Mouse (Mus musculus): ENCODE measurements around the gene Cdc7.

Cdc7 gene

GRCm38 (mm10) chr5:107015046-107015421 lies 50.9 kb downstream of the Cdc7 start:
- no peak overlapping the region for H3K4me3 ChIP-seq (replicated peaks; ENCODE audit: low read length)
- no peak for TF ChIP-seq NANOG (IDR thresholded peaks at IDR 0.05; ENCODE audit: borderline replicate concordance, low read length)
- no peak for TF ChIP-seq POU5F1 (IDR thresholded peaks at IDR 0.05; ENCODE audit: borderline replicate concordance, low read length)
- TF ChIP-seq CTCF (conservative IDR thresholded peaks at IDR 0.05; ENCODE audit: low read length), result no peak
- H3K27me3 ChIP-seq (ENCODE audit: insufficient read depth, low read length), result peaks cover 3% of the 10 kb centered on the region
- H3K36me3 ChIP-seq (ENCODE audit: insufficient read depth, low read length), result no peaks in the 10 kb centered on the region
- H3K4me1 ChIP-seq (replicated peaks; ENCODE audit: low read depth, low read length), result no peaks in the 10 kb centered on the region
- no peaks in the 10 kb centered on the region for H3K9me3 ChIP-seq (ENCODE audit: low read length)

DNA sequence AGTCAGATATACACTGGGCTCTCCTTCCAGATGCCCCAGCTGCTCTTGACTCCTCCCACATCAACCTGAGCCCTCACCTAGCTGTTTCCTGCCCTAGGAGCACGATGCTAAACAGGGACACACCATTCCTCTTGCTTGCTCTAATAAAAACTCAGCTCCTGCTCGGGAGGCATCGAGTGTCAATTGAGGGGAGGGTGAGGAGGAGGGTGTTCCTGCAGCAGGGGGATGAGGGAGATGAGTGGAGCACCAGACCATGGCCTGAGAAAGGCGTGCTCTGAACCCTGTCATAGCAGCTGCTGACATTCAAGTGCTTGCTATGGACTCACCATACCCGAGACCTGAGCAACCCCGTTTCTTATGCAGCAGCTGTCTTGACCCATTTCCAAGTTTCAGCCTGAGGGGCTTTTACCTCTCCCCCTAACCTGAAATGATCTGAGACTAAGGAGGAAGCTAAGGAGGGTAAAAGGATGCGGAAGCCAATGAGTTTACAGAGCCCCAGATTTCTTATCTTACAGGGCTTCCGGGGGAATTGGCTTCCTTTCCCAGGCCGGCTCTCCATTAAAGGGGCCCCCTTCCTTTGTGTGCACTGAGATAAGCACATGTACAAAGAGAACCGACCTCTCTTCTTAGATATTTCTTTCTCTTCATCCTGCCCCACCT lies 51.4 kb downstream of the Cdc7 start:
- TF ChIP-seq CTCF (conservative IDR thresholded peaks at IDR 0.05; ENCODE audit: low read length), result no peak
- TF ChIP-seq NANOG (IDR thresholded peaks at IDR 0.05; ENCODE audit: borderline replicate concordance, low read length), result no peak
- TF ChIP-seq POU5F1 (IDR thresholded peaks at IDR 0.05; ENCODE audit: borderline replicate concordance, low read length), result no peak
- H3K36me3 ChIP-seq (ENCODE audit: insufficient read depth, low read length), result no peaks in the 10 kb centered on the region
- peaks cover 8% of the 10 kb centered on the region for H3K27me3 ChIP-seq (ENCODE audit: insufficient read depth, low read length)
- H3K9me3 ChIP-seq (ENCODE audit: low read length), result no peaks in the 10 kb centered on the region
- no peak overlapping the region for H3K4me3 ChIP-seq (replicated peaks; ENCODE audit: low read length)
- no peaks in the 10 kb centered on the region for H3K4me1 ChIP-seq (replicated peaks; ENCODE audit: low read depth, low read length)

- no peaks in the 10 kb centered on the region for H3K4me1 ChIP-seq (replicated peaks; ENCODE audit: low read depth, low read length)
- no peak for TF ChIP-seq POU5F1 (IDR thresholded peaks at IDR 0.05; ENCODE audit: borderline replicate concordance, low read length)
- no peak for TF ChIP-seq NANOG (IDR thresholded peaks at IDR 0.05; ENCODE audit: borderline replicate concordance, low read length)
- no peak for TF ChIP-seq CTCF (conservative IDR thresholded peaks at IDR 0.05; ENCODE audit: low read length)
- no peaks in the 10 kb centered on the region for H3K9me3 ChIP-seq (ENCODE audit: low read length)
- peaks cover 15% of the 10 kb centered on the region for H3K27me3 ChIP-seq (ENCODE audit: insufficient read depth, low read length)
- H3K4me3 ChIP-seq (replicated peaks; ENCODE audit: low read length), result no peak overlapping the region
- H3K36me3 ChIP-seq (ENCODE audit: insufficient read depth, low read length), result no peaks in the 10 kb centered on the region
These were observed 52.4 kb downstream of the Cdc7 start for GRCm38 (mm10) chr5:107016538-107016937.

- H3K4me1 ChIP-seq (replicated peaks; ENCODE audit: low read depth, low read length), result no peaks in the 10 kb centered on the region
- TF ChIP-seq NANOG (IDR thresholded peaks at IDR 0.05; ENCODE audit: borderline replicate concordance, low read length) (no peak), CTCF (conservative IDR thresholded peaks at IDR 0.05; ENCODE audit: low read length) (peak; percentile 43), POU5F1 (IDR thresholded peaks at IDR 0.05; ENCODE audit: borderline replicate concordance, low read length) (no peak)
- H3K27me3 ChIP-seq (ENCODE audit: insufficient read depth, low read length), result peaks cover 23% of the 10 kb centered on the region
- no peaks in the 10 kb centered on the region for H3K9me3 ChIP-seq (ENCODE audit: low read length)
- H3K4me3 ChIP-seq (replicated peaks; ENCODE audit: low read length), result no peak overlapping the region
- no peaks in the 10 kb centered on the region for H3K36me3 ChIP-seq (ENCODE audit: insufficient read depth, low read length)
These were observed 53.4 kb downstream of the Cdc7 start for GRCm38 (mm10) chr5:107017544-107017943.

DNA sequence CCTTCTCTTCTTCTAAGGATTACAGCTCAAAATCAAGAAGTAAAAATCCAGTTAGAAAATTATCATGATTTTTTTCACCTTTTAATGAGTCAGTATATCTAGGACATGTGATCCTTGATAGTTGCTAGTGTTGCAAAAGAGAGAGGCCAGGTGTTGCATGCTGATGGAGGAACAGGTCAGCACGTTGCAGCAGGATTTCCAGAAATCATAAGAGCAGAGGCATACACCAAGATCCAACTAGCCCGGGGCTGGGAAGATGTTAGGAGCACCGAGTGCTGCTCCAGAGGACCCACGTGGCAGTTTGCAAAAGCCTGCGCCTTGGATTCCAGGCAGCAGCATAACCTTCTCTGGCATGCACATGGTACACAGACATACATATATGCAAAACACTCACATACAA lies 54.9 kb downstream of the Cdc7 start:
- Histone ChIP-seq H3K4me1 (replicated peaks; ENCODE audit: low read depth, low read length) (no peaks in the 10 kb centered on the region), H3K36me3 (ENCODE audit: insufficient read depth, low read length) (no peaks in the 10 kb centered on the region), H3K9me3 (ENCODE audit: low read length) (no peaks in the 10 kb centered on the region), H3K4me3 (replicated peaks; ENCODE audit: low read length) (no peak overlapping the region), H3K27me3 (ENCODE audit: insufficient read depth, low read length) (peaks cover 38% of the 10 kb centered on the region)
- TF ChIP-seq CTCF (conservative IDR thresholded peaks at IDR 0.05; ENCODE audit: low read length) (no peak), POU5F1 (IDR thresholded peaks at IDR 0.05; ENCODE audit: borderline replicate concordance, low read length) (no peak), NANOG (IDR thresholded peaks at IDR 0.05; ENCODE audit: borderline replicate concordance, low read length) (no peak)

DNA sequence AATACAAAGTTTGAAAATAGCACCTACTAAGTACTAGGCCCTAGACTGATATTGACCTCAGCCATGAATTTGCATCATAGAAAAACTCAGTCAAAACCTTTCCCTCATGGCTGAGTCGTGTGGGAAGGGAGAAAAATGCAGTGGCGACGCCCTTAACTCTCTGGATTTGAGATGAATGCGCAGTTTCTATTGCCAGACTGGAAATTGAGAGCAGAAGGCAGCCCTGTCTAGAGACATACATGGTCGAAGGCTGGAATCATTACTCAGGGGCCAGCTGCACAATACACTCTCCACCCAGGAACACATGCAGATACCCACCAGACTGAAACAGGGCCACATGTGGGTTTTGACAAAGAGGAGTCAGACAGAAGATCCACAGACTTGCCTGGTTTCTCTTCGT lies 55.8 kb downstream of the Cdc7 start:
- no peaks in the 10 kb centered on the region for H3K4me1 ChIP-seq (replicated peaks; ENCODE audit: low read depth, low read length)
- H3K4me3 ChIP-seq (replicated peaks; ENCODE audit: low read length), result no peak overlapping the region
- no peaks in the 10 kb centered on the region for H3K9me3 ChIP-seq (ENCODE audit: low read length)
- H3K27me3 ChIP-seq (ENCODE audit: insufficient read depth, low read length), result peaks cover 45% of the 10 kb centered on the region
- H3K36me3 ChIP-seq (ENCODE audit: insufficient read depth, low read length), result no peaks in the 10 kb centered on the region
- TF ChIP-seq POU5F1 (IDR thresholded peaks at IDR 0.05; ENCODE audit: borderline replicate concordance, low read length) (no peak), NANOG (IDR thresholded peaks at IDR 0.05; ENCODE audit: borderline replicate concordance, low read length) (no peak), CTCF (conservative IDR thresholded peaks at IDR 0.05; ENCODE audit: low read length) (no peak)

DNA sequence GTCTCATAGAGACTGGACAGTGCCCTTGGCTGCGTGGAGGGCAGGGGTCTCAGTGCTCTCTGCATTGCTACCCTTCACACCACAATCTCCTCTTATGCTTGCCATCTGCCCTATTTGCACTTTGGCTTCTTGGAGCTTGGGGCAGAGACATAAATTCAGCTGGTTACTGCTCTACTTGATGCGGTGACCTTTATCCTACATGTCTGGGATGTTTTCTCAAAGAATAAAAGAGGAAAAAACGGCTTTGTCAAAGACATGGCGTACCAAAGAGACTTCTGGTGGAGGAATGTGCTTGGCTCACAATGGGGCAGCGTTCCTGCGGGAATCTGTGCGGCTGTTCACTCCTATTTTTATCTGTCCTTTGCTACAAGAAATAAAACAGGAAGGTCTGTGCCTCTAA lies 56.2 kb downstream of the Cdc7 start:
- Histone ChIP-seq H3K4me1 (replicated peaks; ENCODE audit: low read depth, low read length) (no peaks in the 10 kb centered on the region), H3K36me3 (ENCODE audit: insufficient read depth, low read length) (no peaks in the 10 kb centered on the region), H3K27me3 (ENCODE audit: insufficient read depth, low read length) (peaks cover 48% of the 10 kb centered on the region), H3K9me3 (ENCODE audit: low read length) (no peaks in the 10 kb centered on the region), H3K4me3 (replicated peaks; ENCODE audit: low read length) (no peak overlapping the region)
- TF ChIP-seq POU5F1 (IDR thresholded peaks at IDR 0.05; ENCODE audit: borderline replicate concordance, low read length), result no peak
- TF ChIP-seq CTCF (conservative IDR thresholded peaks at IDR 0.05; ENCODE audit: low read length), result no peak
- no peak for TF ChIP-seq NANOG (IDR thresholded peaks at IDR 0.05; ENCODE audit: borderline replicate concordance, low read length)

GRCm38 (mm10) chr5:107021291-107022063 lies 57.4 kb downstream of the Cdc7 start:
- Histone ChIP-seq H3K36me3 (ENCODE audit: insufficient read depth, low read length) (no peaks in the 10 kb centered on the region), H3K9me3 (ENCODE audit: low read length) (no peaks in the 10 kb centered on the region), H3K4me3 (replicated peaks; ENCODE audit: low read length) (no peak overlapping the region), H3K27me3 (ENCODE audit: insufficient read depth, low read length) (peaks cover 57% of the 10 kb centered on the region), H3K4me1 (replicated peaks; ENCODE audit: low read depth, low read length) (no peaks in the 10 kb centered on the region)
- no peak for TF ChIP-seq POU5F1 (IDR thresholded peaks at IDR 0.05; ENCODE audit: borderline replicate concordance, low read length)
- TF ChIP-seq NANOG (IDR thresholded peaks at IDR 0.05; ENCODE audit: borderline replicate concordance, low read length), result no peak
- TF ChIP-seq CTCF (conservative IDR thresholded peaks at IDR 0.05; ENCODE audit: low read length), result no peak
